Mouse (Mus musculus) megakaryocyte, embryonic 14.5 days (primary cell): ENCODE data around the gene Fads3.

Source experiments
- FLI1 ChIP-seq: IDR thresholded peaks from 2 replicates; pipeline ENCODE4 v1.6.1; 2012; ENCODE audit warnings: low read length, inconsistent platforms, mixed read lengths
- GATA1 ChIP-seq: IDR thresholded peaks from 3 replicates; pipeline ENCODE4 v1.6.1; 2012; ENCODE audit warnings: mixed read lengths, low read length, inconsistent platforms, borderline replicate concordance

GRCm38 (mm10) chr19:9998063-9998416 is 43.3 kb upstream of the Fads3 start:
- TF ChIP-seq FLI1 (no peak), GATA1 (no peak)
